Mouse (Mus musculus): ENCODE measurements at regions not wholly inside any gene's neighbourhood (a gene's known extent, or its start where the extent isn't known, plus 50 kb on each side); places are given as distances from the start of the nearest gene placed in this dataset.

DNA sequence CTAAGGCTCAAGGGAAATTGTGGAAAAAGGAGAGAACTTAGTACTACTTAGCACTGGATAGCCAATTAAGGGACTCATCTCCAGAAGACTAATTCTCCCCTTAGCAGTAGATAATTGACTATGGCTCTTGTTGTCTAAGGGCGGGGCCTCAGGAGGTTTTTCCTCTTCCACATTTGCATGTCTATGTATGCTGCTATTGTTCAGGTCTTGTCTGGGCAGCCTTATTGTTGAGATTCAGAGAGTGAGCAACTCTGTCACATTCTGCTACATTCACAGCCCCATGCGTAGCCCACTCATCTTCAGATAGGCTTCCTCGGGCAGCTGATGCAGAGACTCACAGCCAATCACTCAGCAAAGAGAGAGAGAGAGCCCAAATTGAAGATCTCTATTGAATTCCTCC, 339.9 kb downstream of the Gpam start:
- no peaks in the 10 kb centered on the region for H3K36me3 ChIP-seq (ENCODE audit: control insufficient read depth, insufficient read depth)
- H3K27me3 ChIP-seq (ENCODE audit: control insufficient read depth, insufficient read depth, insufficient read length), result no peaks in the 10 kb centered on the region
- H3K4me3 ChIP-seq, result no peak overlapping the region
- no peak overlapping the region for H3ac ChIP-seq (ENCODE audit: control insufficient read depth, insufficient read length)
- no peak overlapping the region for H3K4me2 ChIP-seq (ENCODE audit: low read depth)
- H3K79me2 ChIP-seq (ENCODE audit: control insufficient read depth, insufficient read depth), result no peaks in the 10 kb centered on the region
- no peak for TF ChIP-seq USF1 (IDR thresholded peaks at IDR 0.05; ENCODE audit: low read depth)
- no peak for TF ChIP-seq MYOG (IDR thresholded peaks at IDR 0.05; ENCODE audit: control insufficient read depth in 1 of 3, insufficient read depth in 1 of 3, insufficient read length in 2 of 3, low read depth in 2 of 3)
- TF ChIP-seq TCF3 (IDR thresholded peaks at IDR 0.05; ENCODE audit: insufficient read length, low read depth), result no peak
- no peak for TF ChIP-seq MYOD1 (IDR thresholded peaks at IDR 0.05; ENCODE audit: control insufficient read depth in 1 of 3, insufficient read length in 2 of 3, low read depth in 2 of 3)
- no peak for TF ChIP-seq MAX (IDR thresholded peaks at IDR 0.05; ENCODE audit: low read depth)
- no peak for TF ChIP-seq CEBPB (IDR thresholded peaks at IDR 0.05; ENCODE audit: insufficient read depth, poor library complexity, severe bottlenecking)
- no peak for TF ChIP-seq POLR2A (IDR thresholded peaks at IDR 0.05; ENCODE audit: insufficient read length, low read depth)
- no peak for TF ChIP-seq E2F4 (IDR thresholded peaks at IDR 0.05; ENCODE audit: insufficient read depth)
- TF ChIP-seq POLR2AphosphoS2 (IDR thresholded peaks at IDR 0.05; ENCODE audit: insufficient read length, low read depth), result no peak
- no peak for TF ChIP-seq SRF (IDR thresholded peaks at IDR 0.05; ENCODE audit: control insufficient read depth, insufficient read length, low read depth)
- no peak for TF ChIP-seq TCF12 (IDR thresholded peaks at IDR 0.05; ENCODE audit: insufficient read depth, poor library complexity, severe bottlenecking)
- no peak for TF ChIP-seq REST (IDR thresholded peaks at IDR 0.05; ENCODE audit: insufficient read depth, insufficient read length)

DNA sequence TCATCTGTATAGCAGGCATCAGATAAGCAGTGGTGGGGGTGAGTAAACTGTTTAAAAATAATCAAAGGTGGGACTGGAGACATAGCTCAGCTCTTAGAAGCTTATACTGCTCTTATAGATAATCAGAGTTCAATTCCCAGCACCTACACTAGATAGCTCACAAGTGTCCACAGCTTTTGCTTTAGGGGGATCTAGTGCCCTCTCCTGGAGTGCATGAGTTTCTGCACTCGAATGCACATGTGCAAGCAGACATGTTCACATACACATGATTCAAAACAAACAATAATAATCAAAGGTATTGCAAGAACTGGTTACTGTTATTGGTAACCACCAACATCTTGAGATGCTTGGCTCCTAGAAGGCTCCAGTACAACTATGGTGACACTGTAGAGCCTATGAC, 343.3 kb downstream of the Gpam start:
- H3K27me3 ChIP-seq (ENCODE audit: control insufficient read depth, insufficient read depth, insufficient read length), result no peaks in the 10 kb centered on the region
- H3K79me2 ChIP-seq (ENCODE audit: control insufficient read depth, insufficient read depth), result no peaks in the 10 kb centered on the region
- H3ac ChIP-seq (ENCODE audit: control insufficient read depth, insufficient read length), result no peak overlapping the region
- TF ChIP-seq MYOD1 (IDR thresholded peaks at IDR 0.05; ENCODE audit: control insufficient read depth in 1 of 3, insufficient read length in 2 of 3, low read depth in 2 of 3) (no peak), MAX (IDR thresholded peaks at IDR 0.05; ENCODE audit: low read depth) (no peak), E2F4 (IDR thresholded peaks at IDR 0.05; ENCODE audit: insufficient read depth) (no peak), SRF (IDR thresholded peaks at IDR 0.05; ENCODE audit: control insufficient read depth, insufficient read length, low read depth) (no peak), CEBPB (IDR thresholded peaks at IDR 0.05; ENCODE audit: insufficient read depth, poor library complexity, severe bottlenecking) (no peak), MYOG (IDR thresholded peaks at IDR 0.05; ENCODE audit: control insufficient read depth in 1 of 3, insufficient read depth in 1 of 3, insufficient read length in 2 of 3, low read depth in 2 of 3) (no peak), REST (IDR thresholded peaks at IDR 0.05; ENCODE audit: insufficient read depth, insufficient read length) (no peak), TCF3 (IDR thresholded peaks at IDR 0.05; ENCODE audit: insufficient read length, low read depth) (no peak), POLR2AphosphoS2 (IDR thresholded peaks at IDR 0.05; ENCODE audit: insufficient read length, low read depth) (no peak), POLR2A (IDR thresholded peaks at IDR 0.05; ENCODE audit: insufficient read length, low read depth) (no peak), TCF12 (IDR thresholded peaks at IDR 0.05; ENCODE audit: insufficient read depth, poor library complexity, severe bottlenecking) (no peak), USF1 (IDR thresholded peaks at IDR 0.05; ENCODE audit: low read depth) (no peak)
- no peak overlapping the region for H3K4me3 ChIP-seq
- no peak overlapping the region for H3K4me2 ChIP-seq (ENCODE audit: low read depth)
- H3K36me3 ChIP-seq (ENCODE audit: control insufficient read depth, insufficient read depth), result no peaks in the 10 kb centered on the region

DNA sequence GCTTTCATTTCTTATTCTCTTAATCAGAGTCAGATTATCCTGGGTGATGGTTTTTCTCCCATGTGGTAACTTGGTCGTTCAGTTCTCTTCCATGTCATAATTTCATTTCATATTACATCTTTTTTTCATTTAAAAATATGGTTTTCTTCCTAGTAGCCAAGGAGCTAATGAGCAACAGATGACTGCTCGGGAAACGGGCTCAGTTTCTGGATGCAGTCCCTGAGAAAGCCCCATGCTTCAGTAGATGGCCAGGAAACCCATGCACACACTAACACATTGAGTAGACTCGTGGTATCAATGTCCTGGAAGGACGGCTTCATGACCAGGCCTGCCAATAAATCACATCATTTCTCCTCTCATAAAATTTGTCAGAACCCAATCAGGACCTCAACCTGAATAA, 369.3 kb downstream of the Gpam start:
- H3K36me3 ChIP-seq (ENCODE audit: control insufficient read depth, insufficient read depth), result no peaks in the 10 kb centered on the region
- H3K79me2 ChIP-seq (ENCODE audit: control insufficient read depth, insufficient read depth), result no peaks in the 10 kb centered on the region
- no peaks in the 10 kb centered on the region for H3K27me3 ChIP-seq (ENCODE audit: control insufficient read depth, insufficient read depth, insufficient read length)
- no peak overlapping the region for H3ac ChIP-seq (ENCODE audit: control insufficient read depth, insufficient read length)
- TF ChIP-seq REST (IDR thresholded peaks at IDR 0.05; ENCODE audit: insufficient read depth, insufficient read length) (no peak), MYOD1 (IDR thresholded peaks at IDR 0.05; ENCODE audit: control insufficient read depth in 1 of 3, insufficient read length in 2 of 3, low read depth in 2 of 3) (no peak), SRF (IDR thresholded peaks at IDR 0.05; ENCODE audit: control insufficient read depth, insufficient read length, low read depth) (no peak), TCF3 (IDR thresholded peaks at IDR 0.05; ENCODE audit: insufficient read length, low read depth) (no peak), CEBPB (IDR thresholded peaks at IDR 0.05; ENCODE audit: insufficient read depth, poor library complexity, severe bottlenecking) (no peak), USF1 (IDR thresholded peaks at IDR 0.05; ENCODE audit: low read depth) (no peak)
- H3K4me2 ChIP-seq (ENCODE audit: low read depth), result no peak overlapping the region
- no peak overlapping the region for H3K4me3 ChIP-seq

DNA sequence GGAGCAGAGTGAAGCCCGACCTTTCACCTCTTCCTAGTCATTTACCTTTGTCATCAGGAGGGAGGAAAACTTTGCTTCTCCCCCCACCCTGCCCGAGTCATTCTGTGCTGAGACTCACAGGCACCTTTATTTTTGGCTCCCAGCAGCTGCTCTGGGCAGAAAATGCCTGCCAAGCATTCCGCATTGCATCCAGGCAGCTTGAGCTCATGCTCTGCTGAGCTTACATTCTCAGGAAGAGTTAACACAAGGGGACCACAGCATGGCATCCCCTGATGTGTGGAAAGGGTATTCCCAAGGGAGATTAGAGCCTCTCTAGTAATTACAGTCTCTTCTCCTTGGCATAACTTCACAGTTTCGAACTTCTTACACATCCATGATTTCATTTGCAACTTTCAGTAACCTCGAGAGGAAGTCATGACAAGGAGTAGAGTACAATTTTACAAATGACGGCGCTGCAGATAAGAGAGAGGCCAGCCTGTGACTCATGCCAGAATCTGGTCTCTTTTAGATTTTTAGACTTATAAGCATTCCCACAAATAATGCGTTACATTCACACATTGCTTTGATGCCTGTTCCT, 370.3 kb downstream of the Gpam start:
- Histone ChIP-seq H3ac (ENCODE audit: control insufficient read depth, insufficient read length) (no peak overlapping the region), H3K36me3 (ENCODE audit: control insufficient read depth, insufficient read depth) (no peaks in the 10 kb centered on the region), H3K79me2 (ENCODE audit: control insufficient read depth, insufficient read depth) (no peaks in the 10 kb centered on the region), H3K4me3 (no peak overlapping the region), H3K4me2 (ENCODE audit: low read depth) (peak overlapping the region; percentile 48), H3K27me3 (ENCODE audit: control insufficient read depth, insufficient read depth, insufficient read length) (no peaks in the 10 kb centered on the region)
- peak; percentile 22 to 88 (median 87) for TF ChIP-seq MYOG (IDR thresholded peaks at IDR 0.05; ENCODE audit: control insufficient read depth in 1 of 3, insufficient read depth in 1 of 3, insufficient read length in 2 of 3, low read depth in 2 of 3)
- TF ChIP-seq MYOD1 (IDR thresholded peaks at IDR 0.05; ENCODE audit: control insufficient read depth in 1 of 3, insufficient read length in 2 of 3, low read depth in 2 of 3), result peak; percentile 65 to 74 (median 66)
- TF ChIP-seq USF1 (IDR thresholded peaks at IDR 0.05; ENCODE audit: low read depth), result no peak
- no peak for TF ChIP-seq E2F4 (IDR thresholded peaks at IDR 0.05; ENCODE audit: insufficient read depth)
- no peak for TF ChIP-seq REST (IDR thresholded peaks at IDR 0.05; ENCODE audit: insufficient read depth, insufficient read length)

DNA sequence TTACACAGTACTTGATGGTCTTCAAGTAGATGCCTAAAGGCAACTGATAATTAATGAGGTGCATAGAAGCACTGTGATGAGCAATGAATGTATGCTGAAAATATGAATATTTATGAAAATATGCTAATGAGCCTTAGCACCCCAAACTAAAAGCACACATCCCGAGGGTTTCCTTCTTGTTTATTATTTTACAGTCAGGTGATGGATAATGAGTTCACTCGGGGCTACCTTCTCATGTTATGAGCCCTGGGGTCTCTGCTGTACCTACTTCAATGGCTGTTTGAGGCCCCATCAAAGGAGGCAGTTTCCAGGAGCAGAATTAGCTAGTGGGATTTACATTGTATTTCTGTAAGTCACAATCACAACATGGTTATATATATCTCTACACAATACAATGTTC, 371.6 kb downstream of the Gpam start:
- no peak overlapping the region for H3ac ChIP-seq (ENCODE audit: control insufficient read depth, insufficient read length)
- H3K27me3 ChIP-seq (ENCODE audit: control insufficient read depth, insufficient read depth, insufficient read length), result no peaks in the 10 kb centered on the region
- TF ChIP-seq REST (IDR thresholded peaks at IDR 0.05; ENCODE audit: insufficient read depth, insufficient read length), result no peak
- TF ChIP-seq TCF3 (IDR thresholded peaks at IDR 0.05; ENCODE audit: insufficient read length, low read depth), result no peak
- TF ChIP-seq MYOG (IDR thresholded peaks at IDR 0.05; ENCODE audit: control insufficient read depth in 1 of 3, insufficient read depth in 1 of 3, insufficient read length in 2 of 3, low read depth in 2 of 3), result no peak
- no peak for TF ChIP-seq CEBPB (IDR thresholded peaks at IDR 0.05; ENCODE audit: insufficient read depth, poor library complexity, severe bottlenecking)
- TF ChIP-seq SRF (IDR thresholded peaks at IDR 0.05; ENCODE audit: control insufficient read depth, insufficient read length, low read depth), result no peak
- no peak for TF ChIP-seq MAX (IDR thresholded peaks at IDR 0.05; ENCODE audit: low read depth)
- no peak for TF ChIP-seq POLR2A (IDR thresholded peaks at IDR 0.05; ENCODE audit: insufficient read length, low read depth)
- TF ChIP-seq USF1 (IDR thresholded peaks at IDR 0.05; ENCODE audit: low read depth), result no peak
- TF ChIP-seq POLR2AphosphoS2 (IDR thresholded peaks at IDR 0.05; ENCODE audit: insufficient read length, low read depth), result no peak
- no peak for TF ChIP-seq E2F4 (IDR thresholded peaks at IDR 0.05; ENCODE audit: insufficient read depth)
- no peak for TF ChIP-seq MYOD1 (IDR thresholded peaks at IDR 0.05; ENCODE audit: control insufficient read depth in 1 of 3, insufficient read length in 2 of 3, low read depth in 2 of 3)
- TF ChIP-seq TCF12 (IDR thresholded peaks at IDR 0.05; ENCODE audit: insufficient read depth, poor library complexity, severe bottlenecking), result no peak
- H3K4me3 ChIP-seq, result no peak overlapping the region
- H3K79me2 ChIP-seq (ENCODE audit: control insufficient read depth, insufficient read depth), result no peaks in the 10 kb centered on the region
- no peak overlapping the region for H3K4me2 ChIP-seq (ENCODE audit: low read depth)
- H3K36me3 ChIP-seq (ENCODE audit: control insufficient read depth, insufficient read depth), result no peaks in the 10 kb centered on the region

All from myocyte (in vitro differentiated cells).